Mouse (Mus musculus) ES-E14 (cell line): ENCODE measurements around the gene Junb.

ENCODE experiments used
- HCFC1 ChIP-seq: IDR thresholded peaks from 2 replicates; pipeline ENCODE4 v1.6.1; 2012; ENCODE audit warnings: low read length, inconsistent platforms, borderline replicate concordance; ENCODE audit not compliant: insufficient read depth
- MAFK ChIP-seq: IDR thresholded peaks from 2 replicates; pipeline ENCODE4 v1.6.1; 2014; ENCODE audit warnings: mild to moderate bottlenecking, low read depth, low read length, inconsistent platforms; ENCODE audit not compliant: insufficient read depth

DNA sequence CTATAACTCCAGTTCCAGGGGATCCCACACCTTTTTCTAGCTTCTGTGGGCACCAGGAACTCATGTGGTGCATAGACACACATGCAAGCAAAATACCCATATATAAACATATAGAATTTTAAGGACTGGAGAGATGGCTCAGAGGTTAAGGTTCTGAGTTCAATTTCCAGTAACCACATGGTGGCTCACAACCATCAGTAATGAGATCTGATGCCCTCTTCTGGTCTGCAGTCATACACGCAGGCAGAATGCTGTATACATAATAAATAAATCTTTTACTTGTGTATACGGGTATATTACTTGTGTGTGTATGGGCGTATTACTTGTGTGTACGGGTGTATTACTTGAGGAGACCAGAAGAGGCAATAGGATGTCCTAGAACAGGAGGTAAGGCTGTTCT lies 14.6 kb downstream of the Junb start:
- TF ChIP-seq MAFK (no peak), HCFC1 (no peak)
